Mouse (Mus musculus) left cerebral cortex, postnatal 4 days (tissue): ENCODE measurements around the gene Supv3l1. TPM values are rescaled to one million over a fixed set of nuclear protein-coding genes. Genes with fewer than 3 reads are reported as not detected.

ENCODE experiments used
- DNase-seq: peaks from one replicate; pipeline ENCODE4 v3.0.0-alpha.2; 2022
- intact Hi-C: fragments of 180-260 bp; cut with DNase I; formaldehyde crosslinking; loops from one replicate; pipeline ENCODE4 v1.15.1; 2025
- total RNA-seq, 2 experiments: library from RNA; stranded (reverse); gene quantifications; 2 replicates each; pipeline ENCODE4 v1.2.3; 2021

Gene Supv3l1
- total RNA-seq, 2 experiments from 2014 or later = 22.4 to 23.6 TPM

DNA sequence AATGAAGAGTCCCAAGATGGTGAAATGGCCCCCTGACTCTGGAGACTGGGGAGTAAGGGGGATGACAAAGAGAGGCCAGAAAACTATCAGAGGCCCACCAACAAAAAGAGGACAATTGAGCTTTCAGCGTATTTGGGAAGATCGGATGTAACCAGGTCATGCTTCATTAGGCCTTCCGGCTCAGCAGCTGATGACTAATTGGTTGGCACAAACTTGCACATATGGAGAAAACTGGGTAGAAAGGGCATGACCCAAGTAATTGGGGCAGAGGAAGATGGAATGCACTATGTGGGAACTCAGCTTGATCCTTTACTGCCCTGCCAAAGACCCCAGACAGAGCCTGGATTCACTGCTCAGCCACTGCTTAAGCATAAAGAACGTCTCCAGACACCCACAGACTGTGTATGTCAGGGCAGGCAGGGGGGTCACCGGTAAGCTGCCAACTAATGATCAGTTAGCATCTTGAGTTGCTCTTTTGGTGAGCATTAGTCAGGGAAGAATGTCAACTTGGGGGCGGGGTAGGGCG lies 30.6 kb downstream of the Supv3l1 start:
- intact Hi-C loops = no loop called here
- no peak for DNase-seq

DNA sequence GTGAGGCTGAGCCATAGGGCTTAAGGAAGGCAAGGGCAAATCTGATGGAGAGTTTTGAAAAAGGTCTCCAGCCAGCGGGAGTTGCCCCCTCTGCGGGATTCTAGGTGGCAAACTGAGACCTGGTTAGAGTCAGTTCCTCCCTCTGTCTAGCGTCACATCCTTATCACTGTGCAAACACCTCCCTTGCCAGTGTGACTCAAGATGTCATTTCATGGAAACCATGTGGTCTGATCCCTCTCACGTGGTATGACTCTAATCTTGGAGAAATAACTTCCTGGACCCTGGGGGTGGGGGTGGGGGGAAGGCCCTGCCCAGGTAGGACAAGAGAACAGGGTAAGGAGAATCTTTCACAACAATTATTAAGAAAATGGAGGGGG lies 35.9 kb downstream of the Supv3l1 start:
- intact Hi-C loops = loop anchor here (5.0 kb wide), 1 partner anchor 141 kb away; no protein-coding TSS in a partner anchor
- DNase-seq = no peak

DNA sequence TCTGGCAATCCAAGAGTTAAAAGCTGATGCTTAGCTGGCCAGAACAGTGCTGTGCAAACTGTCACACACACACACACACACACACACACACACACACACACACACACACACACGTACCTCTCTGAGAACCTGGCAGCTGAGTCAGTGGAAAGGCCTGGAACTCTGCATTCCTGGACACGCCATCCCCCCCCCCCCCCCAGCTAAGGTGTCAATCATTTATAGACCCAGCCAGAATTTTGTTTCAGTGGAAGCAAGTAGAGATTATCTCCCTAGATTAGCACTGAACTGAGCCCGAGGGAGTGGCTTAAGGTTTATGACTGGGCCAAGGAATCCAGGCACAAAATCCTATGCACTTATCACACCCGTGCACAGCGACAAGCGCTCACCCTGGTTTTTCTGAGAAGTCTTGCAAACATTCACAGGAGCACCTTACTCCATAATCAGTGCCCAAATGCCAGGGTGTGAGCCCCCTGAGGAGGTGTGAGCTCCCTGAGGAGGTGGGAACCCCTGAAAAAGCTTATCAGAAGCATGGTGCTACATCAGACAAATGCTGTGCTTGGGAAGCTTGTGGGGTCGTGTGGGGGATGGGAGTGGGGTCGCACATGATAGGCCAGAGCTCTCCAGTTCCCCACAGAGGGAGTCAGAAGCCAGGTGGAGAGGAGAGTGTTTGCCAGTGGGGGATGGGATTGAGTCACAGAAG lies 36.5 kb downstream of the Supv3l1 start:
- intact Hi-C loops = loop anchor here (5.0 kb wide), 1 partner anchor 141 kb away; no protein-coding TSS in a partner anchor

DNA sequence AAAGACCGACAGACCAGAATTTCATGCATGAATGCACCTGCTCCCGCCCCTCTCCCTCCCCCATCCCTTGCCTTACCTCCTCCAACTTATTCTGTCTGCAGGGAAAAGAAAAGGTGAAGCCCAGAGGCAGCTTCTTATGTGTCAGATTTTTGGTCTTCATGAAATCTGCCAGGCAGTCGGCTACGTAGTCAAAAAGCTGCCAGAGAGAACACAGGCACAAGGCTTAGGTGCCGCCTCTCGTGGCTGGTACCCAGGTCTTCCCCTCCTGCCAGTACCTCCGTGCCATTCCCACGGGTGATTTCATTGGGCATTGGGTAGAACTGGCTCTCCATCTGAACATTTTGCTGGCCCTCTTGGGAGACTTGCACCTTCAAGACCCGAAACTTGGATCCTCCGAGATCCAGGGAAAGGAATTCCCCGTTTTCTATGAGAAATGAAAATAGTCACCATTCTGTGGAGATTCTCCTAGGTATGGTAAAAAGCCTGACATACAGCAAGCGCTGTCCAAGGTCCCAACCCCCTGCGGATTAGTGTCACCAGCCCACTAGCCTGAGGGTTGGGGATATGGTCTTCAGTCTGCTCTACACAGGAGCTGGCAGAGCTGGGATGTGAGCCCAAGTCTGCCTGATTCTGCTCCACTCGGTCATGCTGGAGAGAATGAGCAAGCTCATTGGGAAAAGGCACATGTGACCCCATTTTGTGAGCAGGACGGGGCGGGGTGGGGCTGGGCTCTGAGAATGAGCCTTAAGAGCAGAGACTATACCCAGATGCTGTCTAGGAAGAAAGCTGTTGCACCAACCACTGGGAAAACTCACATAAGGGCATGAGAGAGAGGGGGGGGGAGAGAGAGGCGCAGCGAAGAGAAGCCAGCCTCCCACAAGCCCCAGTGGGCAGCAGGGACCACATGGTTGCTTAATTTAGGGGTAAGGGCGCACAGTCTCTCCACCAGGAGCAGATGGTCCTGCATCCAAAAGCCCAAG lies 37.8 kb downstream of the Supv3l1 start:
- DNase-seq = peak; percentile 19

More for the DNA sequence above, 36.5 kb downstream of the Supv3l1 start:
- peak; percentile 17 for DNase-seq

DNA sequence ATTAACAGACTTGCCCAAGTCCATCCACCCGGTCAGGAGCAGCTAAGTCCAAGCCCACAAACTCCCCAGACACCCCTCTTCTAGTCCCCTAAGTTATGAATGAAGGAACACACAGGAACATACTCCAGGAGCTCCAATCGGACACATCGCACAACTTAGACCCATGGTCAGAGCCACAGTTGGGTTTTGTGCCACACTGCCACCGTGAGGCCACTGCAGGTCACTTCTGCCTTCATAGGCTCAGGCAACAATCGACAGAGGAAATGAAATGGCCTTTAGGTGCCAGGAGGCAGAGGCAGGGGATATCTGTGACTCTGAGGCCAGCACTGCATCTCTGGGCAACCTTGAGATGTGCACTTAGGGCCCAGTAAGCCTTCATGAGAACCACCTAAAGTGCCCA lies 38.6 kb downstream of the Supv3l1 start:
- DNase-seq = peak; percentile 74
- intact Hi-C loops = loop anchor here (5.0 kb wide), 1 partner anchor 139 kb away; no protein-coding TSS in a partner anchor

More for the DNA sequence above, 37.8 kb downstream of the Supv3l1 start:
- intact Hi-C loops = loop anchor here (5.0 kb wide), 1 partner anchor 139 kb away; no protein-coding TSS in a partner anchor

DNA sequence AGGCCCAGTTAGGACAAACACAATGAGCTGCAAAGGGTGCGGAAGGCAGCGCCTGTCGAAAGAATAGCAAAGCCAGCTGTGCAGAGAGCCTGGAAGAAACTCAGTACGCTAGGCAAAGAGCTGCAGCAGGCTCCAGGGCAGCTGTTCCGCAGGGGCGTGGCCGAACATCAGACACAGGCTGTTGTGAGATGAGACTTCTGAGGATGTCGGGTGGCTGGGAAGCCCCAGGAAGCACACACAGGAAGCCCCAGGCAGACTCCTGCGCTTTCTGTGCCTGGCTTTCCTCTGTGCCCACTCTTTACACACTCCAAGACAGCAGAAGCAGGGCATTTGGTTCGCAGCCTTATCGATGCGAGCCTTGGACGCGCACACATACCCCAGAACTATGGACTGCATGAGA lies 44.6 kb downstream of the Supv3l1 start:
- DNase-seq = no peak
- intact Hi-C loops = loop anchor here (10.0 kb wide), 1 partner anchor 210 kb away; no protein-coding TSS in a partner anchor

DNA sequence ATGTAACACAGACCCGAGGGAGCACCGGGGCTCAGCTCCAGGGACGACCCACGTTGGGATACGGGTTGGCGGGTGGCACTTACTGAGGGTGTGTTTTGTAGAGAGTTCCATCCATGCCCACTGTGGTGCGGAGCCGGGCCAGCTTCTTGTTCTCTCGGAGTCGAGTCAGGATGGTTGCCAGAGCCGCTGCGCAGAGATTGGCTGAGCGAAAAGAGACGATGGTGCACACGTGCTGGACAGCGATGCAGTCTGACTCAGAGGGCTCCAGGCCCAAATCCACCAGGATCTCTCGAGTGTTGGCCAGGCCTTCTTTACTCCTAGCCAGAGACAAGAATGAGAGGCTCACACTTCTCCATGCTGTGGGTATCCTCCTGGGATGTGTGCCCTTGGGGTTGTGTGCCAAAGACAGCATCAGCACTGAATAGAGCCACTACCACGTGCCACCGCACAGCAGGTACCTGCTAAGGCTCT lies 47.9 kb downstream of the Supv3l1 start:
- peak; percentile 57 for DNase-seq
- intact Hi-C loops = loop anchor here (10.0 kb wide), 1 partner anchor 207 kb away; no protein-coding TSS in a partner anchor

DNA sequence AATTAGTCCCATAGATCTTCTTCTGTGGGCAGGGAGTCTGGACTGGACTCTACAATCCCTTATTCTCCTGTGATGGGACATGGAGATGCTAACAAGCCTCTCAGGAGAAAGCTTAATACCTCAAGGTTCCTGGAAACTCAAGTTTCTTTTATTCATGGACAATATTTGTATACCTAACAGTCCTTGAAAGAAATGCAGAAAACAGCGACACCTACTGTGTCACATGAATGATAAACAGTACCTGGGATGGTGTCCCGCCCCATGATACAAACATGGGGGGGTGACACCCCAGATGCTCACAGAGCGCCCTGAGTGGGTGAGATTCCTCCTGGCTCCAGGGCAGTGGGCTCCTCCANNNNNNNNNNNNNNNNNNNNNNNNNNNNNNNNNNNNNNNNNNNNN lies 66.5 kb downstream of the Supv3l1 start:
- intact Hi-C loops = no loop called here
- no peak for DNase-seq

DNA sequence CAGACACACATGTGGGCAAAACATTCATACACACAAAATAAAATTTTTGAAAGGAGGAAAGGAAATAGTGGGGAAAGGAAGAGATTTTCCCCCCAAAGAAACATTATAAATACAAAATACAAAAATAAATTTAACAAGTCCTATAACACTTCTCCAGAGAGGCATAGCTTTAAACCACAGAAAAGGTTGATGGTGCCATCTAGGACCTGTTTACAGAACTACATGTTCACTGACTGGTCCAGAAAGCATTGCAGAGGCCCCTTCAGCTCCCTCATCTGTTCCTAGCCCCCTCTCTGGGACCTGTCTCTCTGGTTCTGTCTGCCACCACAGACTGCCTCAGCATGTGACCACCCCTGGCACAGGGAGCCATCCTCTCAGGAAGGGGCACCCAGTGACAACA lies 68.6 kb downstream of the Supv3l1 start:
- no peak for DNase-seq
- intact Hi-C loops = no loop called here

DNA sequence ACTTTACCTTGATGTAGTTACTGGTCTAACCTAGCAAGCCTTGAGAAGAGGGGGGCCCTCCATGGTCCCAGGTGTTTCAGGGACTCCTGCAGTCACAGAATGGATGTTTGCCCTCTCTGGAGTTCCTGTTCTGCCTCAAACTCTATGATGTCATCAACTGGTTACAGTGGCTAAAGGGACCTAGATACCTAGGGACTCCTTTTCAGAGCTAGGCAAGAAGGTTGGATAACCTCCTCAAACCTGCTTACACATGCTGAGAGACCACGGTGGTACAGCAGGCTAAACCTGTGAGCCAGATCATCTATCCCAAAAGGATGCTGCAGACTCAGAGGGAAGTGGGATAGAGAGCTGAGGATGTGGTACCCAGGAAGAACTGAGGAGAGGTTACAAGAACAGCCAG lies 69.7 kb downstream of the Supv3l1 start, which contains the start of gene Hk1:
Gene Hk1 (minus strand): TSS at position 101 of the 400 bp plus-strand sequence.
- DNase-seq = no peak
- intact Hi-C loops = no loop called here

Other genes starting within 250 kb of the Supv3l1 start
- gene Tspan15, start 218.5 kb downstream of the Supv3l1 start, total RNA-seq = 1 to 10 TPM; 5.1 to 6.0 TPM
- not detected for gene Tacr2, start 197.3 kb downstream of the Supv3l1 start, total RNA-seq
- gene Hk1, start 69.8 kb downstream of the Supv3l1 start, total RNA-seq = 100 to 1,000 TPM; 239 to 253 TPM
- 1 to 10 TPM in 1 of 2 experiments, under 1 TPM in 1; 0.82 to 1.1 TPM for gene Hkdc1, start 27.2 kb downstream of the Supv3l1 start, total RNA-seq
- 1 to 10 TPM; 1.2 TPM for gene 4930507D05Rik, start 249 bp downstream of the Supv3l1 start, total RNA-seq
- gene Vps26a, start 37.1 kb upstream of the Supv3l1 start, total RNA-seq = 10 to 100 TPM; 37.4 to 41.2 TPM
- 1 to 10 TPM; 6.1 to 9.0 TPM for gene Srgn, start 77.7 kb upstream of the Supv3l1 start, total RNA-seq
- 10 to 100 TPM; 88.7 to 90.0 TPM for gene Kif1bp, start 128.7 kb upstream of the Supv3l1 start, total RNA-seq
- gene Ddx21, start 152.5 kb upstream of the Supv3l1 start, total RNA-seq = 10 to 100 TPM; 49.8 to 53.9 TPM
- gene Ddx50, start 201.5 kb upstream of the Supv3l1 start, total RNA-seq = 10 to 100 TPM; 84.2 to 91.9 TPM